Mouse (Mus musculus) megakaryocyte, embryonic 14.5 days (primary cell): Measurements from ENCODE around the gene Srgap2.

Experiments used
- FLI1 ChIP-seq: IDR thresholded peaks from 2 replicates; pipeline ENCODE4 v1.6.1; 2012; ENCODE audit warnings: low read length, inconsistent platforms, mixed read lengths
- GATA1 ChIP-seq: IDR thresholded peaks from 3 replicates; pipeline ENCODE4 v1.6.1; 2012; ENCODE audit warnings: mixed read lengths, low read length, inconsistent platforms, borderline replicate concordance

- TF ChIP-seq GATA1 (no peak), FLI1 (no peak)
Measured at GRCm38 (mm10) chr1:131363887-131364286, 163.3 kb downstream of the Srgap2 start.
